Mouse (Mus musculus): ENCODE measurements around the gene Coa5. TPM values are rescaled to one million over a fixed set of nuclear protein-coding genes. Genes with fewer than 3 reads are reported as not detected.

The Coa5 gene
- polyA plus RNA-seq, 1 experiment from 2014 or later: 60.9 TPM

Other genes with a start within 250 kb of the Coa5 start
- 0.38 and 0.62 TPM in 2 replicates for gene Cnga3, start 215.7 kb downstream of the Coa5 start, polyA plus RNA-seq (2015; fragmentation: Nextera tagmentation; extraction: Ambion mirVana)
- gene Inpp4a, start 130.2 kb downstream of the Coa5 start, polyA plus RNA-seq (2015; fragmentation: Nextera tagmentation; extraction: Ambion mirVana): 78.9 and 79.9 TPM in 2 replicates
- gene Unc50, start within 50 bp of the Coa5 start, polyA plus RNA-seq (2015; fragmentation: Nextera tagmentation; extraction: Ambion mirVana): 119 and 132 TPM in 2 replicates
- gene Mgat4a, start 110.9 kb upstream of the Coa5 start, polyA plus RNA-seq (2015; fragmentation: Nextera tagmentation; extraction: Ambion mirVana): 9.1 and 11.7 TPM in 2 replicates

All from midbrain, embryonic 16.5 days (tissue).